In genomic region chr8:118139928-118140327, GRCm38 (mm10) we compare ENCODE assay signal across 13 mouse cellular contexts.
"Had no signal": no experiment of that assay in that cellular context is flagged by ENCODE, and none has a peak within 500 bp of the region (broad histone marks: within the 10 kb centered on the region; RNA-seq: fewer than 3 reads in every experiment).

No protein-coding gene starts in this region.

- H3K9ac ChIP-seq: liver, embryonic 14.5 days; stomach, embryonic 15.5 days had no signal

- H3K27ac ChIP-seq: layer of hippocampus, adult 2 months; liver, embryonic 14.5 days; stomach, embryonic 15.5 days had no signal

- DNase-seq: kidney, adult 11 months; kidney, adult 9 months; kidney, postnatal 10 days; kidney, postnatal 4 days; lung, adult 18-20 months; lung, postnatal 36 days; midbrain, embryonic 14.5 days; right cerebral cortex, postnatal 14 days; thymus, adult 2 months; thymus, postnatal 25 days had no signal

- H3K9me3 ChIP-seq: stomach, embryonic 15.5 days had no signal

- H3K36me3 ChIP-seq: stomach, embryonic 15.5 days had no signal

- H3K4me1 ChIP-seq: stomach, embryonic 15.5 days had no signal

- H3K4me2 ChIP-seq: stomach, embryonic 15.5 days had no signal

- H3K27me3 ChIP-seq: stomach, embryonic 15.5 days had no signal

- H3K4me3 ChIP-seq: layer of hippocampus, adult 2 months; stomach, embryonic 15.5 days had no signal
